Mouse (Mus musculus): ENCODE results near the gene Csnk1e.
A peak's percentile ranks its signal among the peaks of the same experiment; 100 is the strongest.

Csnk1e gene

DNA sequence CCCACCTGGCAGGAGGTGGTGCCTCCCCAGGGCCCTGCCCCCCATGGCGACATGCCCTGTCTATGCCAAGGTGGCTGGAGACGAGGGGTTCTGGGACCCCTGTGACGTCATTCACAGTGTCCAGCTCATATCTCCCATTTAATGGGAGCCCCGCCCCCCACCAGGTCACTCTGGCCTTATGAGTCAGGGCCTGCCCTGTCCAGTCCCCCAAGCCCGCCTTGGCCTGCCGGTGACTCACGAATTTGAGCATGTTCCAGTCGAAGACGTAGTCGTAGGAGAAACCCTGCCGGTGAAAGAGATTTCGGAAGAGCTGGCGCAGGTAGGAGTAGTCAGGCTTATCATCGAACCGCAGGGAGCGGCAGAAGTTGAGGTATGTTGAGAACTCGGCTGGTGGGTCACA is 30.8 kb downstream of the Csnk1e start:
- DNase-seq (ENCODE audit: low spot score in 2 of 2): no peak

DNA sequence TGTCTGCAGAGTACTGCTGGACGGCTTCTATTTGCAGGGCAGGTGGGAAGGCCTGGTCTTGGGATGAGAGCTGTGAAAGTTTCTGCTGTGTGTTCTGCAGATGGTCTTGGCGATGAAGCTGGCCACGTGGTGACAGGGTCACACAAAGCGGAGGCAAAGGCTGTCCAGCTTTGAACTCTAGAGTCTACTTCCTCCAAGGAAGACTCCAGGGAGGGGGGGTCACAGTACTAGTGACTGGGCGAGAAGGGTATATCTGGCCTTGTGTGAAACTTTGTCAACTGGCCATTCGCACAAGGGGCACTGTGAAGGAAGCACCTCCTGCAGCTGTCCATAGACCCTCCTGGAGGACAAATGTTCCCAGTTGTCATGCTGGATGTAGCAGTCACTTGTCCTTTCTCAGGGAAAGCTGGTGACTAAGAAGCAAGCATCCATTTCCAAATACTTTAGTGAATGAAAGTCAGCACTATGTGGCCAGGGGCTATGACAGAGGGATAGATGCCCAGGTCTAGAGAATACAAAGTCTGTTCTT is 32.6 kb downstream of the Csnk1e start:
- DNase-seq (ENCODE audit: low spot score in 2 of 2): no peak

DNA sequence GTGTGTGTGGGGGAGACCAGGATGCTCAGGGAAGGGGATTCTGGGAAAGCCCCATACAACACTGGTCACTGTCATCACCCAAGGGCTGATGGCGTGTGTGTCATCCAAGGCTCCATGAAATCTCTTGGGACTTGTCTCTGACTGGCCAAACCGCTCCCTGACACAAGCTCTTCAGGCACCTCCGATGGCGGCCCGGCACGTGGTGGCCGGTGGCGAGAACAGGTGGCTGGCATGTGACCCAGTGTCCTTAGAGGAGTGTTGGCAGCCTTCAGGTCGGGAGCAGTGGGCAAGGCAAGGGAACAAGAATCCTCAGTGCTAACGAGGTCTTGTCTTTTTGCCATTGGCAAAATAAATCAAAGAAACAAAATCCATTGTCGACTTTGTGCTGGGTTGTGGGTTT is 36.7 kb downstream of the Csnk1e start:
- DNase-seq (ENCODE audit: low spot score in 2 of 2): no peak

DNA sequence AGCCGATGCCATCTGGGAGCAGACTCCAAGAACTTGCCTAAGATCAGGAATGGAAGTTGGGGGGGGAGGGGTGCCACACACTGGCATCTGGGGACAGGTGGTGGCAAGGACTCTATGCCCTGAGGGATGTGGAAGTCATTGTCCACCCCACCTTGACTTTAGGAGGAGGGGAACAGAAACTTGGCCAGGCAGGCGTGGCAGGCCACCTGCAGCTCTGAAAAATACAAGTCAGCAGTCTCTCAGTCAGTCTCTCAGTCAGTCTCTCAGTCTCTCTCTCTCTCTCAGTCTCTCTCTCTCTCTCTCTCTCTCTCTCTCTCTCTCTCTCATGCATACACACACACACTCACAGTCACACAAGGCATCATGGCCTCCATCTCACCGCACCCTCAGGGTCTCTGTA is 37.1 kb downstream of the Csnk1e start:
- no peak for DNase-seq (ENCODE audit: low spot score in 2 of 2)

DNA sequence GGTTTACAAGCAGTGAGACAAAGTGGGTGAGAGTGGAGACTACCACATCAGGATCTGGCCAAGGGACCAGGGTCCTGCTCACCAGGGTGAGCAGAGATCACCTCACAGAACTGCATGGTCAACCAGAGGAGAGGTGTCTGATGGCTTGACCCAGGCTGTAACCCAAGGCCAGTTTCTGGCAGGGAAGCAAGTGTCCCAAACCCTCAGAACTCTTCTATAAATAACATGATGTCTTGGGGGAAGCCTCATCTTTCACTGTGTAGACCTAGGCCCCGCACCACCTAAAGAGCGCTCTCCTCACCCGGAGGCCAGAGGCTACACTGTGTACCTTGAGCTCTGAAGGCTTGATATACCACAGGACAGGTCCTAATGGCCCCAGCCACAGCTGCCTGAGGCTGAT is 38.0 kb downstream of the Csnk1e start:
- DNase-seq (ENCODE audit: low spot score in 2 of 2): no peak

DNA sequence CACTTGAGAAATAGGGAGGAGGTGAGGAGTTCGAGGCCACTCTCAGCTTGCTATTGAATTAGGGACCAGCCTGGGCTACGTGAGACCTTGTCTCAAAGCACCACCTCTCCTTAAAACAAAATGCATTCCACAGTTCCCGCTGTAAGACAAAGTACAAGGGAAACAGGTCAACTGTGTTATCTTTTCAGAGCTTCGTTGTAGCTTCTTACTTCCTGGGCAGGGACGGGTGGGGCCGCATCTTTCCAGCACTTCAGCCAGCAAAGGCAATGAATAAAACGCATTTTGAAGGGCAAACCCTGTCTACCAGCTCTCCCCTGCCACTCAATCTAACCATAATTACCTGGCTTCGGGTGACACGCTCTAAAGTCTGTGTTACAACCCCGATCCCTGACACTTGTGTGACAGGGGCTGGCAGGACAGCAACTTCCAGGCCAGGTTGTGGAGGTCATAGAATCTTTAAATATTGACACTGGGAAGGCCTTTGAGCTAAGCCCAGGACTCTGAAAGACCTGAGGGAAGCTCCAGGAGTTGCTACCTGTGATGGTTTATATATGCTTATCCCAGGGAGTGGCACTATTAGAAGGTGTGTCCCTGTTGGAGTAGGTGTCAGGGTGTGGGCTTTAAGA is 38.8 kb downstream of the Csnk1e start:
- no peak for DNase-seq (ENCODE audit: low spot score in 2 of 2)

DNA sequence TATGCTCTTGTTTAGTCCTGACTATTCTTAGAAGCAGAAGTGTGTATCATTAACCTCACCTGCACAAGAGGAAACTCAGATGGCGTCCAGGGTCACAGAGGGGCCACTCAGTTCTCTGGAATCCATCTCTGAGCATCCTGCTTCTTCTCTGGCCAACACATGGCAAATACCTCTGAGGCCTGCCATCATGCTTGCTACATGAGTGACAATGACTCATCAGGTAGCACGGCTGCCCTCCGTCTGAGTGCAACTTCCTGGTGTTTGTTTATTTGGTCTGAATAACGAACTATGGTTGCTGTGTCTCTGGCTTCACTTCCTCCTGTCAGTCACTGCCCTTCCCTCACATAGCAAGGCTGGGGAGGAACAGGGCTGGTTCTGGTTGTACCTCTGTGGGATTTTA is 40.9 kb downstream of the Csnk1e start:
- no peak for DNase-seq (ENCODE audit: low spot score in 2 of 2)

DNA sequence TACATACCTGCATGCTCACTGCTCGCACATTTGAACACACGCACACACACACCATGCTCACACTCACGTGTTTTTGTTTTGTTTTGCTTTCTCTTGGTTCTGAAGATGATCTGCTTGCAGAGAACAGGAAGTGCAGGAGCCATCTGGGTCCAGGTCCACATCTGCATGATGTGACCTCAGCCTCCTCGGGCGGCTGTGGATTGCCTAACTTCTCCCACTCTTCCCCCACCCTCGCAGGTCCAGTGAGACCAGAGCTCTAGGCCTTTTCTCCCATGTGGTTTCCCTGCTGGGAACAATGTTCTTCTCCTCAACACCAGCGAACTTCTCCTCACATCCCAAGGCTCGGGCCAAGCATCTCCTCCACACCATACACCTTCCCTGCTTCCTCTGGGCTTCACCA is 41.6 kb downstream of the Csnk1e start:
- no peak for DNase-seq (ENCODE audit: low spot score in 2 of 2)

DNA sequence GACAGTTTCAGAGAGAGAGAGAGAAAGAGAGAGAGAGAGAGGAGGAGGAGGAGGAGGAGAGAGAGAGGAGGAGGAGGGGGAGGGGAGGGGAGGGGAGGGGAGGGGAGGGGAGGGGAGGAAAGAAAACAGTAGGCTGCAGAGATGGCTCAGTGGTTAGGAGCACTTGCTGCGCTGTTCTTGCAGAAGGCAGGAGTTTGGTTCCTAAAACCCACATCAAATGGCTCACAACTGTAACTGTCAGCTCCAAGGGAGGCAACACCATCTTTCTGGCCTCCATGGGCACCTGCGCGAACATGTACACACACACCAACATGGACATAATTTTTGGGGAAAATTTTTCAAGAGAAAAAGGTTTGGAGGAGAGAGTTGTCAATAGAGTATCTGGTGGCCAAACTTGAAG is 42.2 kb downstream of the Csnk1e start:
- no peak for DNase-seq (ENCODE audit: low spot score in 2 of 2)

DNA sequence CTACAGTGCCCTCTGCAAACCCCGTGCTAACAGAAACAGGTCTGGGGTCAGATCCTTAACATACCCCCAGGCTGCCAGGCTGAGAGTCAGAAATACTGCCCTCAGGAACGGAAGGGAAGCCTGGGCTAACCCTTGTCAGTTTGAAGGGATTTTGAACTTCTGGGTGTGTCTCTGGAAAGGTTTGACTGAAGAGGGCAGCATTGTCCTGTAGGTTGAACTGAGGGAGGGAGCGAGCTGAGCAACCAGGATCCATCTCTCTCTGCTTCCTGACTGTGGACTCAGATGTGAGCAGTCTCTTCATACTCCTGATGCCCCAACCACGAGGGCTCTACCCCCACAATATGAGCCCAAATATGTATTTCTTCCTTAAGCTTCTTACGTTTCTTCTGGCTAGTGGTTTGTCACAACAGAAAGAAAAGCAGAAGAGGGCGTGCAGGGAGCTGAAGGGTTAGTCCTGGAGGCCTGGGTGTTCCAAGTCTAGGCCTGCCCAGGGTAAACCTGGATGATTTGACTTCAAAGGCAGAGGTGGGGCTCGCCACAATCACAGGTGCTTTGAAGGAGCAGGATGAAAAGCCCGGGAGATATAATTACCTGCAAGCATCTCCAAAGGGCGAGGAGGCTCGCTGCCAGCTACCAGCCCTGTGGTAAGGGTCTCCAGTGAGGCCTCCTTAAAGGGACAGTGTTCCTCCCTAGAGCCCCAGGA is 43.9 kb downstream of the Csnk1e start:
- DNase-seq (ENCODE audit: low spot score in 2 of 2): no peak

DNA sequence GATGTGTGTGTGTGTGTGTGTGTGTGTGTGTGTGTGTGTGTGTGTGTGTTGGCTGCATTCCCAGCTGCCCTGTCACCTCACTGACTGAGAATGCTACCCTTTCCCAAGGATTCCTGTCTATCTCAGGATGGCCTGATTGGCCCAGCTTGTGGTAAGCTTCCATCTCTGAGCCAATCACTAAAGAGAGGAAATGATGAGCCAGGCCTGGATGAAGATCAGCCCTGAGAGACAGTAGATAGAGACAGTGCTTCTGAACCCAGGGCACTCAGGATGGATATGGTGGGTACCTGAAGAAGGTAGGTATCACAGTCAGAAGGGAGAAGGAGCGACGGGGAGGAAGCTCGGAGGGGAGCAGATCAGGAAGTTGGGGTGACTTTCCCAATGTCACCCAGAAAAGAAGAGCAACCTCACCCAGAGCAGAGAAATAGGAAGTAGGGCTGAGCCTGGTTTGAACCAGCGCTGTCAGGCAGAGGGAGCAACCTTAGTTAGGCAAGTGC is 46.2 kb downstream of the Csnk1e start:
- DNase-seq (ENCODE audit: low spot score in 2 of 2): no peak

DNA sequence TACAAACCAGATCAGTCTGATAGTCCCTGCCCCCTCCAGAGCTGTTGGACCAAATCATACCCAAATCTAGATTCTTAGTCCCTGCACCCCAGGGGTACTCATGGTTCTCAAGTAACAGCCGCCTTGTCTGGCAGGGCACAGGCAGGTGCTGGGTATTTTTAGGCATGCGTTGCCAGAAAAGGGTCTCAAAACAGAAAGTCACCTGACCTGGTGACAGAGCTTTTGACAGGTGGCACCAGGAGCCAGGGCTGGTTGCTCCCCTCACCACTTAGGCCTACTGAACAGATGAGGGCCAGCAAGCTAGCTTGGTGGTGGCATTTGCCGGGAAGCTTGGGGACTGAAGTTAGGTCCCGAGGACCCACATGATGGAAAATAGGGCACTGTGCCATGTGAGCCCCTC is 48.8 kb downstream of the Csnk1e start:
- no peak for DNase-seq (ENCODE audit: low spot score in 2 of 2)

DNA sequence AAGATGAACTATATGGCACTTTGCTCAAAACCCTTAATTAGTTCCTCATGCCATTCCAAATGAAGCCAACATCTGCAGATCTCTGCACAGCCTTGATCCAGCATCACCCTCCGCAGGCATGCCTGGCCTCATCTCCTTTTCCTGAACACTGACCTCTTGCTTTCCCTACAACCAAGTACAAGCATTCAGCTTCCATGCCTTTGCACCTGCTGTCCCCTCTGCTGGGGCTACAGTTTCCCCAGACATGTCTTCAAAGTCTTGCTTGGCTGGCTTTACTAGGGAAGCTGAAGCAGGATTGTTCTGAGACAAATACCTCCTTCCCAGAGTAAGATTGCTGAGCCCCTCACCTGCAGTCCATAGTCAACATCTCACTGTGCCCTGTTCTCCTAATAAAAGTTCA is 51.1 kb downstream of the Csnk1e start:
- no peak for DNase-seq (ENCODE audit: low spot score in 2 of 2)

DNA sequence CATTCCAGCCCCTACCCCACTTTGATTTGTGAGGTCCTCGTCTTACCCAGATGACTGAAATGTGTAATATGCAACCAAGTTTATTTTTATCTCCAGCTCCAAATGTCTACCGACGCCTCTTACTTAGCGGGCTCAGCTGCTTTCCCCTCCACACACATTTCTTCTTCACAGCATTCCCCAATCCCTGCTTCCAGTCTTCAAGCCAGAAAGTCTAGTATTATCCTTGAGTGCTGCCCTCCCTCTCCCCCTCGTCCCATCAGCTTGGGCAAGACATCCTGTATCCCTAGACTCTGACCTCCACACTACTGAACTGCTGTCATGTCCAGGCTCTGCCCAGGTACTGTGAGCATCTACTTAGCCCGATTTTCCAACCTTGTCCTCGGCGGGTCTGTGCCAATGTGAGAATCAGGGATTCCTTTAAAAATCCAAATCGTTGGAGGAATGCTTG is 51.6 kb downstream of the Csnk1e start:
- no peak for DNase-seq (ENCODE audit: low spot score in 2 of 2)

DNA sequence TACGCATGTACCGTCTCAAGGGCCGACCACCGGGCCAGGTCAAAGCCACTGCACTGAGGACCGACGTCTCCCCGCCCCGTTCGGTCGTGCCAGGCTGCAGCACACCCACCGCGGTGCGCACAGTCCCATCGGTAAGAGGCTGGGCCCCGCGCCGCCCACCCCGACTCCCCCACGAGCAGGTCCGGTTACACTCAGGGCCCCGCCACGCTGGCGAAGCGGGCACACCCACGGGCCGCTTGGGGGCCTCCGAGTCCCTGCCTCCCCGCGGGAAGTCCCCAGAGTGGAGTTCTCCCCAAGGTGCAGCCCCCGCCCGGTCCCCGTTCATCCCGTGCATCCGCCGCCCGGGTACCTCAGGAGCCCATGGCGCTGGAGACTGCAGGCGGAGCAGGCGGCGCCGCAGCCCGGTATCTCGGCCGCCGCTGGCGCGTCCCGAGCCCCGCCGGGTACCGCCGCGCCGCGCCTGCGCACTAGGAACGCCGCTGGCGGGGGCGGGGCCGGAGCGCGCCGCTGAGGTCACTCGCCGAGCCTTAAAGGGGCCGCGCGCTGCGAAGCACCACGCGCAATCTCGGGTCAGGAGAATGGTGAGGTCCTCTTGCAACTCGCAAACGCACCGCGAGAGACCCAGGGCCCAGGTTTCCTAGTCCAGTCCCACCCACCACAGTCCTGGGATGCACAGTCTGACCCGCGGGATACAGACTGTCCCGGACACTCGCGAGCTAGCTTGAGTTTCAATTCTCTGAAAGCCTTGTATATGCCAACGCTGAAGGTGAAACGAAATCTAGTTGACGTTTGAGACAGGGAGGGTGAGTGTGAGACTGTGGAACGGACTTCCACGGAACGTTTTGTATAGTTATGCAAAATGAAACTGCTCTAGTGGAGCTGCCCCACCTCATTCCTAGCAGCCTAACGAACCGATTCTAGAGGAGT is 52.3 kb downstream of the Csnk1e start, which contains the start of gene Tmem184b:
Gene Tmem184b (minus strand): TSS at position 734 of the 927 bp plus-strand sequence.
- DNase-seq (ENCODE audit: low spot score in 2 of 2): peak; percentile 74 to 77

DNA sequence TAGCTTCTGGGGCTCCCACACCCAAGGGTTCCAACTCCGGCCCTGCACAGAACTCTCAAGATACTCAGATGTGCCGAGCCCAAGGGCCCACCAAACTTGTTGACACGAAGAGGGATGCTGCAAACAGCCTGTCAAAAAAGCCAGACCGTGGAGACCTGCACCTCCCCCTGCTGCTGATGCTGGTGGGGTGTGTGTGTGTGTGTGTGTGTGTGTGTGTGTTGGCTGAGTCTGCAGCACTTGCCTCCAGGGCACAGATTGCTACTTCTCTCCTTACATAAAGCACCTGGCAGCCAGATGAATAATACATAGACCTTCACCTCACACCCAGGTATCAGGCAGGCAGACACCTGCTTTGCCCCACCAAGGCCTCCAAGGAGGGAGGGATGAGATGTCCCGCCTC is 53.2 kb downstream of the Csnk1e start:
- DNase-seq (ENCODE audit: low spot score in 2 of 2): no peak

DNA sequence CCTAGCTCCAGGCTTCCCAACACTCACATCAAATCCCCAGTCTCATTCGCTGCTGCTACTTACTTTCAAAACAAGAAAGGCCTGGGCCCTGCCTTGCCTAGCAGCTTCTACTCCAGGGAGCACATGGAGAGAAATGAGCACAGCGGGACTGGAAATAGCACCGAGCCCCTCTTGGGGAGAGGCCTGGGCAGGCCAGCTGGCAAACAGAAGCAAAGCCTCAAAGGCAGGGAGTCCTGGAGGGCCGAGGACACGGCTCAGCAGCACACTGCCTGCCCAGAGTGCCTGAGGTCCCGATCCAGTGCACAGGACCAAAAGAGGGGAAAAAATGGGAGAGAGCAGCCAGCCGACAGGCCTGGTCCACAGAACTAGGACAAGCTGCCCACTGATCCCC is 54.4 kb downstream of the Csnk1e start:
- no peak for DNase-seq (ENCODE audit: low spot score in 2 of 2)

DNA sequence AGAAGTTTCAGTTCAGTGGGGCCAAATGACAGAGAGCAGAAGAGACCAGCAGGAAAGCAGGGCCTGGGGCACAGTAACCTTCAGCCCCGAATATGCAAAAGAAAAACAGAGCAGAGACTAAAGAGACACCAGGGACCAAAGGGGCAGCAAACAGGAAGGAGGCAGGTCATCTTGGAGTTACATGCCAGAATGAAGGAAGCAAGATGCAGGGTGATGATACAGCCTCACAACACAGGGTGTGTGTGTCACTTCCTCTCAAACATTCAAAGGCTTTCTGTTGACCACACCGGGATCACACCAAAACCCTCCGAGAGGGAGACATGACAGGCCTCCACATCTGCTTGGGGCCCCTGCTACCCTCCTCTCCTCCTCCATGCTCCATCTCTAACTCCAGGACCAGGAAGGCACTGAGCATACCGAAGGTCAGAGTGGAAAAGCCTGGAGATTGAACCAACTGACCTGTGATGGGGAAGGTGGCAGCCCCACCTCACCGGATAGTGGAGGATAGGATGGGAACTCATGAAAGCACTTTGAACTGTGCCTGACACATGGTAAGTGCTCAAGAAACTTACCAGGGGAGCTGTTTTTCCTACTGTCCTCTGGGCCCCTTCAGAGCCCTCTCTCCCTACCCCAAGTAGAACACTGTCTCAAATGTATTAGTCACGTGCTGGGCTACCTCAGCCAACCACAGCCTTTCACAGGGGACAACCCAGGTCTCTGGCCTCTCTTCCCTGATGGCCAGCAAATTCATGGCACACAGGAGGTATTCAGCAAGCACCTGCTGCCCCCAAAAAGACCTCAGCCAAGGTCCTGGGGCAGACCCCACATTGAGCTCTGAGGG is 55.0 kb downstream of the Csnk1e start:
- DNase-seq (ENCODE audit: low spot score in 2 of 2): no peak

DNA sequence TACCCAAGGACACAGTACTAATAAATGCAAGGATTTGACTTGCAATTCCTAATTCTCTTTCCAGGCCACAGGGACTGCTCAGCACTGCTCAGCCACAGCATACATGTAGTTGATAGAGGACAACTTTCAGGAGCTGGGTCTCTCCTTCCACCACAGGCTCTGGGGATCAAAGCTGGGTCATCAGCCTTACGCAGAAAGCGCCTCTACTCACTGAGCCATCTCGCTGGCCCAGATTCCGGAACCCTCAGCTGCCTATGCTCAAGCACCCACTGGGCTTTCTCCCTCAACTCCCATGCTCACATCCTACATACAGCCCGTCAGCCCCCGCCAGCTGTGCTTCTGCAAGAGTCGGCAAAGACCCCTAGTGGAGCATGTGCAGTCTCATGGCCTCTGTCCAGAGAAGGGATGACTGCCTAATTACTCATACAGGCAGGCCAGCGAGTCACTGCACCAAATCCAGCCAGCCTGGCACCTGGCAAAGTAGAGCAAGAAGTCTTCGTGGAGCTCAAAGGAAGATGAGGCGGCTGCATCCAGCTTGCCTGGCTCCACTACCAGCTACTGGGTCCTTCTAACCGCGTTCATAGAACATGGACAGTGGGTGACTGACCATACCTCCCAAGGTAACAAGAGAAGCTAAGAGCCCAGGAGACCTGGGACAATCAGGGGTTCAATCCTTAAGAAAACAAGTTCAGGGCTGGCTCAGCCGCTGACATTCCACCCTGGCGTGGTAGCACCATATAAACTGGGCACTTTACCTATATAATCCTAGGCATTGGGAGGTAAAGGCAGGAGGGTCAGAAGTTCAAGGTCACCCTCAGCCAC is 55.9 kb downstream of the Csnk1e start:
- no peak for DNase-seq (ENCODE audit: low spot score in 2 of 2)

DNA sequence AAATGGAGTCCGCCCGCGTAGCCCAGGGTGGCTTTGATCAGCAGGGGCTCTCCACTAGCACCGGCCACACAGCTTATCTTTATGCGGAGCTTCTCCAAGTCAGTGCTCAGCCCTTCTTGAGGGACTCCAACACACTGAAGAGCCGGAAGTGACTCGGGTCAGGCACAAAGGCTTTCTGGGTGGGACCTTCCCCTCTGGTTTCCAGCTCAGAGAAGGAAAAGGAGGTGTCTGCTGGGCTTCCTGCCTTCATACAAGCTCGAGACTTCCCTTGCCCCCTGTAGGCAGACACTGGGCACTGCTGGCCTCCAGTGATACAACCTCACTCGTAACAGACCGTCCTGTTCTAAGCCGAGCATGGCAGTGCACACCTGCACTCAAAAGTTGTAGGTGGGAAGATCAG is 58.6 kb downstream of the Csnk1e start:
- no peak for DNase-seq (ENCODE audit: low spot score in 2 of 2)
